9 mouse cellular contexts compared by ENCODE assay signal in the genomic region with DNA sequence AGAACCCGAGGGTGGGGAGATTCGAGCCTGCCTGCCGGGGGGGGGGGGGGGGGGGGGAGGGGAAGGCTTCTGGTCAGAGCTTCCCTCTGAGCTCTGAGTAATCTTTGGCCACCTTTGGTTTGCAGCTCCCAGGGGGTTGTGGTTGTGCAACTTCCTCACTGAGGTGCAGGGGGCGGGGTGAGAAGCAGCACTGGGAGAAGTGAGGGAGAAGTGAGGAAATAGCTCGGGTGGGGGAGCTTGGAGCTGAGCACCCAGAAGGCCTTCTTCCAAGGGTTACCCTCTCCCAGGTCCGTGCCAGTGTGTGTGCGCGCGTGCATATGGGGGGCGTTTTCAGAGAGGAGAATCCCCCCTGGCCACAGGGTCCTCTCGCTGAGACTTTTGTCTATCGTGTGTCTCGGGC. TPM values are rescaled to one million over a fixed set of nuclear protein-coding genes. Genes with fewer than 3 reads are reported as not detected.
DNase-seq lines count a peak whose midpoint lies in the region; ATAC-seq and TF ChIP-seq lines count a peak whose summit lies in the region.
"Had no signal": no experiment of that assay in that cellular context is flagged by ENCODE, and none has a peak within 500 bp of the region (broad histone marks: within the 10 kb centered on the region; RNA-seq: fewer than 3 reads in every experiment).

No protein-coding gene starts in this region.

- H3K27ac ChIP-seq in kidney, adult 2 months (ENCODE audit: insufficient read depth, low read depth, low read length) = no peak overlapping the region
- H3K27ac ChIP-seq in kidney, embryonic 14.5 days (ENCODE audit: low read depth, low read length) = no peak overlapping the region
- no peak overlapping the region for H3K27ac ChIP-seq in hindbrain, embryonic 12.5 days
- H3K27ac ChIP-seq: limb, embryonic 13.5 days had no signal

- no peaks in the 10 kb centered on the region for H3K4me1 ChIP-seq in kidney, adult 2 months (ENCODE audit: control insufficient read depth, insufficient read depth, low read length)
- 0 out of 2 replicates have a peak, but pooled peaks cover 3% of the 10 kb centered on the region for H3K4me1 ChIP-seq in kidney, embryonic 14.5 days (ENCODE audit: control insufficient read depth, insufficient read depth, low read length)
- H3K4me1 ChIP-seq in hindbrain, embryonic 12.5 days = no peaks in the 10 kb centered on the region

- no peak for TF ChIP-seq POLR2A in kidney, adult 2 months (IDR thresholded peaks at IDR 0.05; ENCODE audit: low read depth, low read length)

- H3K4me3 ChIP-seq in kidney, adult 2 months (ENCODE audit: insufficient read depth, low read depth, low read length) = no peak overlapping the region
- H3K4me3 ChIP-seq in kidney, embryonic 14.5 days (ENCODE audit: low read length) = no peak overlapping the region
- H3K4me3 ChIP-seq in hindbrain, embryonic 12.5 days = no peak overlapping the region
- H3K4me3 ChIP-seq: limb, embryonic 13.5 days had no signal

- 67% methylated on average over 12 of the region's 13 CpGs for WGBS in kidney, adult 2 months
- WGBS in kidney, embryonic 14.5 days = 82% methylated on average over 11 of the region's 13 CpGs
- WGBS in hindbrain, embryonic 12.5 days = 73% methylated on average over 12 of the region's 13 CpGs

- H3K36me3 ChIP-seq in kidney, adult 2 months (ENCODE audit: control insufficient read depth, insufficient read depth, low read length) = no peaks in the 10 kb centered on the region; the same call in 1 of the 2 replicates
- no peaks in the 10 kb centered on the region for H3K36me3 ChIP-seq in kidney, embryonic 14.5 days (ENCODE audit: control insufficient read depth, insufficient read depth, low read length)
- no peaks in the 10 kb centered on the region for H3K36me3 ChIP-seq in hindbrain, embryonic 12.5 days
- H3K36me3 ChIP-seq: limb, embryonic 13.5 days had no signal

- TF ChIP-seq CTCF in kidney, adult 2 months (conservative IDR thresholded peaks at IDR 0.05; ENCODE audit: insufficient read depth, insufficient read length, low read depth, low read length) = no peak

- no peaks in the 10 kb centered on the region for H3K9me3 ChIP-seq in kidney, embryonic 14.5 days (ENCODE audit: control insufficient read depth, low read length)
- 0 out of 2 replicates have a peak, but pooled peaks cover 3% of the 10 kb centered on the region for H3K9me3 ChIP-seq in hindbrain, embryonic 12.5 days (replicated peaks)

- no peaks in the 10 kb centered on the region for H3K27me3 ChIP-seq in kidney, adult 2 months (replicated peaks; ENCODE audit: control insufficient read depth, insufficient read depth, low read length)
- H3K27me3 ChIP-seq in kidney, embryonic 14.5 days (ENCODE audit: control insufficient read depth, insufficient read depth, low read length) = no peaks in the 10 kb centered on the region
- H3K27me3 ChIP-seq in hindbrain, embryonic 12.5 days = no peaks in the 10 kb centered on the region
- H3K27me3 ChIP-seq: limb, embryonic 13.5 days had no signal

- H3K4me2 ChIP-seq in kidney, embryonic 14.5 days (replicated peaks; ENCODE audit: low read depth, low read length) = no peak overlapping the region
- no peak overlapping the region for H3K4me2 ChIP-seq in hindbrain, embryonic 12.5 days (replicated peaks)
- H3K4me2 ChIP-seq: limb, embryonic 13.5 days had no signal

- ATAC-seq in kidney, embryonic 14.5 days (ENCODE audit: low FRiP score, low TSS enrichment) = no peak
- ATAC-seq in neutrophil, adult 5-6 weeks (ENCODE audit: extremely low read depth, insufficient number of reproducible peaks, low FRiP score, poor library complexity, severe bottlenecking) = peak; percentile 93
- no peak for ATAC-seq in cerebellum, adult (ENCODE audit: insufficient number of reproducible peaks, low FRiP score, low TSS enrichment)
- ATAC-seq in hindbrain, embryonic 12.5 days (ENCODE audit: low FRiP score) = no peak

- no peak overlapping the region for H3K9ac ChIP-seq in kidney, embryonic 14.5 days (ENCODE audit: low read depth, low read length)
- H3K9ac ChIP-seq in hindbrain, embryonic 12.5 days = no peak overlapping the region
- H3K9ac ChIP-seq: limb, embryonic 13.5 days had no signal

- DNase-seq in kidney, adult 2 months = peak; percentile 61
- peak; percentile 43 to 71 for DNase-seq in adrenal gland, postnatal 36 days
- peak; percentile 74 for DNase-seq in liver
- DNase-seq in cerebellum, postnatal 10 days = no peak

RNA-seq across cellular contexts. Expression of a gene that starts 17.4 kb away (rescaled TPM):
- polyA plus RNA-seq in kidney, adult 2 months (2012; rRNA removed) = 35.0 and 36.4 TPM in 2 replicates
- polyA plus RNA-seq in kidney, embryonic 14.5 days (2014; fragmentation: Nextera tagmentation; extraction: Ambion mirVana) = 11.7 and 12.0 TPM in 2 replicates
- total RNA-seq in adrenal gland, postnatal 36 days (2021) = 10 to 100 TPM; 18.6 to 18.9 TPM
- total RNA-seq in neutrophil, adult 5-6 weeks (2017) = 86.0 and 116 TPM in 2 replicates
- 4.9 TPM in 2 replicates for polyA plus RNA-seq in hindbrain, embryonic 12.5 days (2016; fragmentation: Nextera tagmentation; extraction: Ambion mirVana)

RNA-seq across cellular contexts. Expression of a gene that starts 27.6 kb away (rescaled TPM):
- 0.29 and 1.0 TPM in 2 replicates for polyA plus RNA-seq in kidney, adult 2 months (2012; rRNA removed)
- not detected in 2 replicates for polyA plus RNA-seq in kidney, embryonic 14.5 days (2014; fragmentation: Nextera tagmentation; extraction: Ambion mirVana)
- not detected for total RNA-seq in adrenal gland, postnatal 36 days (2021)
- not detected in 2 replicates for total RNA-seq in neutrophil, adult 5-6 weeks (2017)
- polyA plus RNA-seq in hindbrain, embryonic 12.5 days (2016; fragmentation: Nextera tagmentation; extraction: Ambion mirVana) = not detected in 2 replicates

RNA-seq across cellular contexts. Expression of a gene that starts 59.7 kb away (rescaled TPM):
- 7.0 and 9.0 TPM in 2 replicates for polyA plus RNA-seq in kidney, adult 2 months (2012; rRNA removed)
- polyA plus RNA-seq in kidney, embryonic 14.5 days (2014; fragmentation: Nextera tagmentation; extraction: Ambion mirVana) = 0.99 and 1.3 TPM in 2 replicates
- 1 to 10 TPM; 3.0 to 3.1 TPM for total RNA-seq in adrenal gland, postnatal 36 days (2021)
- not detected in 2 replicates for total RNA-seq in neutrophil, adult 5-6 weeks (2017)
- 0.63 and 1.2 TPM in 2 replicates for polyA plus RNA-seq in hindbrain, embryonic 12.5 days (2016; fragmentation: Nextera tagmentation; extraction: Ambion mirVana)

RNA-seq across cellular contexts. Expression of a gene that starts 60.0 kb away (rescaled TPM):
- polyA plus RNA-seq in kidney, adult 2 months (2012; rRNA removed) = 1.1 and 2.1 TPM in 2 replicates
- polyA plus RNA-seq in kidney, embryonic 14.5 days (2014; fragmentation: Nextera tagmentation; extraction: Ambion mirVana) = 0.55 and 1.2 TPM in 2 replicates
- total RNA-seq in adrenal gland, postnatal 36 days (2021) = under 1 TPM; 0.40 to 0.86 TPM
- total RNA-seq in neutrophil, adult 5-6 weeks (2017) = not detected in 2 replicates
- polyA plus RNA-seq in hindbrain, embryonic 12.5 days (2016; fragmentation: Nextera tagmentation; extraction: Ambion mirVana) = 0.23 and 0.27 TPM in 2 replicates

Comparison
In these comparisons a context has a peak if more than half of its experiments do, and no peak if none do; other contexts are left out.
1. DNase-seq: peak in kidney, adult 2 months (single experiment), adrenal gland, postnatal 36 days (2 of 2) and liver (single experiment); none in cerebellum, postnatal 10 days (0 of 2).